Comparison of ENCODE assay signal across 9 mouse cellular contexts in the genomic region with DNA sequence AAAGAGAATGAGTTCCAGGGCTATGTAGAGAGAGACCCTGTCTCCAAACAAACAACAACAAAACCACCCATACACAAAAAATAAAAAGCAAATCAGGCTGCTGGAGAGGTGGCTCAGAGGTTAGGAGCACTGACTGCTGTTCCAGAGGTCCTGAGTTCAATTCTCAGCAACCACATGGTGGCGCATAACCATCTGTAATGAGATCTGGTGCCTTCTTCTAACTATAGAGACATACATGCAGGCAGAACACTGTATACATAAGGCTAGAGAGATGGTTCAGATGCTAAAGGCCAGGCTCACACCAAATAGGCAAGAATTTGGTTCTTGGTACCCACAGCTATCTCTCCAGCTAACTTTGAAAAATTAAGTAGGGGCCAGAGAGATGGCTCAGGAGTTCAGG. TPM values are rescaled to one million over a fixed set of nuclear protein-coding genes. Genes with fewer than 3 reads are reported as not detected.
A peak's percentile ranks its signal among the peaks of the same experiment; 100 is the strongest.
DNase-seq lines count a peak whose midpoint lies in the region; ATAC-seq and TF ChIP-seq lines count a peak whose summit lies in the region.
"Had no signal": no experiment of that assay in that cellular context is flagged by ENCODE, and none has a peak within 500 bp of the region (broad histone marks: within the 10 kb centered on the region; RNA-seq: fewer than 3 reads in every experiment).

No protein-coding gene starts in this region.

- 17% methylated on average over 1 of the region's 1 CpGs for WGBS in intestine, postnatal 0 days
- WGBS in intestine, embryonic 16.5 days: 19% methylated on average over 1 of the region's 1 CpGs
- WGBS in bone marrow, adult 2 months: 30% methylated on average over 1 of the region's 1 CpGs
- WGBS in embryonic facial prominence, embryonic 10.5 days: 18% methylated on average over 1 of the region's 1 CpGs
- WGBS in forebrain, embryonic 15.5 days: 16% methylated on average over 1 of the region's 1 CpGs

- H3K27ac ChIP-seq in intestine, postnatal 0 days (ENCODE audit: low read depth, low read length): no peak overlapping the region
- H3K27ac ChIP-seq in intestine, embryonic 16.5 days (ENCODE audit: low read length): no peak overlapping the region
- no peak overlapping the region for H3K27ac ChIP-seq in bone marrow, adult 2 months (ENCODE audit: control insufficient read depth, insufficient read depth, low read depth, low read length, poor library complexity)
- H3K27ac ChIP-seq in embryonic facial prominence, embryonic 10.5 days (replicated peaks): no peak overlapping the region
- no peak overlapping the region for H3K27ac ChIP-seq in forebrain, embryonic 15.5 days (replicated peaks)

- H3K4me2 ChIP-seq in intestine, postnatal 0 days (replicated peaks; ENCODE audit: low read depth): no peak overlapping the region
- no peak overlapping the region for H3K4me2 ChIP-seq in intestine, embryonic 16.5 days (ENCODE audit: low read depth, low read length)
- no peak overlapping the region for H3K4me2 ChIP-seq in forebrain, embryonic 15.5 days (replicated peaks)

- peak; percentile 69 for TF ChIP-seq CTCF in intestine, postnatal 0 days (IDR thresholded peaks at IDR 0.05; ENCODE audit: low read depth)
- peak; percentile 33; the same call in 1 of the 2 replicates for TF ChIP-seq CTCF in bone marrow, adult 2 months (IDR thresholded peaks at IDR 0.05; ENCODE audit: control insufficient read depth, insufficient read depth, low read length)

- H3K4me1 ChIP-seq in intestine, postnatal 0 days (replicated peaks; ENCODE audit: control insufficient read depth, insufficient read depth, low read length): no peaks in the 10 kb centered on the region
- H3K4me1 ChIP-seq in intestine, embryonic 16.5 days (ENCODE audit: control insufficient read depth, insufficient read depth, low read length): no peaks in the 10 kb centered on the region
- no peaks in the 10 kb centered on the region for H3K4me1 ChIP-seq in bone marrow, adult 2 months (ENCODE audit: control insufficient read depth, insufficient read depth, low read length)
- H3K4me1 ChIP-seq in embryonic facial prominence, embryonic 10.5 days: peaks cover 9% of the 10 kb centered on the region
- no peaks in the 10 kb centered on the region for H3K4me1 ChIP-seq in forebrain, embryonic 15.5 days

- H3K27me3 ChIP-seq in intestine, postnatal 0 days (replicated peaks; ENCODE audit: control insufficient read depth, insufficient read depth, low read length): no peaks in the 10 kb centered on the region
- no peaks in the 10 kb centered on the region for H3K27me3 ChIP-seq in intestine, embryonic 16.5 days (replicated peaks; ENCODE audit: control insufficient read depth, insufficient read depth, low read length)
- no peaks in the 10 kb centered on the region for H3K27me3 ChIP-seq in embryonic facial prominence, embryonic 10.5 days (replicated peaks; ENCODE audit: low read depth, poor library complexity, severe bottlenecking)
- no peaks in the 10 kb centered on the region for H3K27me3 ChIP-seq in forebrain, embryonic 15.5 days

- peak; percentile 59 for DNase-seq in CD4-positive helper T cell, adult 2 months (ENCODE audit: low read depth, low spot score)
- DNase-seq in retina, postnatal 1 day: peak; percentile 29
- no peak for DNase-seq in ovary, postnatal 10 days (ENCODE audit: low spot score)
- no peak for DNase-seq in embryonic facial prominence, embryonic 10.5 days (ENCODE audit: low spot score)
- DNase-seq: kidney, adult 11 months had no signal

- no peak overlapping the region for H3K4me3 ChIP-seq in intestine, postnatal 0 days (ENCODE audit: low read depth, low read length)
- H3K4me3 ChIP-seq in intestine, embryonic 16.5 days (ENCODE audit: low read length): no peak overlapping the region
- H3K4me3 ChIP-seq in bone marrow, adult 2 months (replicated peaks; ENCODE audit: control insufficient read depth, low read depth, low read length): no peak overlapping the region
- H3K4me3 ChIP-seq in embryonic facial prominence, embryonic 10.5 days: no peak overlapping the region
- H3K4me3 ChIP-seq in forebrain, embryonic 15.5 days: no peak overlapping the region

- no peak for TF ChIP-seq POLR2A in bone marrow, adult 2 months (IDR thresholded peaks at IDR 0.05; ENCODE audit: borderline replicate concordance, control insufficient read depth, low read depth, low read length)

- no peaks in the 10 kb centered on the region for H3K36me3 ChIP-seq in intestine, postnatal 0 days (ENCODE audit: control insufficient read depth, insufficient read depth)
- H3K36me3 ChIP-seq in intestine, embryonic 16.5 days (ENCODE audit: control insufficient read depth, insufficient read depth, low read length): no peaks in the 10 kb centered on the region
- no peaks in the 10 kb centered on the region for H3K36me3 ChIP-seq in embryonic facial prominence, embryonic 10.5 days (replicated peaks)
- no peaks in the 10 kb centered on the region for H3K36me3 ChIP-seq in forebrain, embryonic 15.5 days

- no peak for ATAC-seq in intestine, postnatal 0 days
- no peak for ATAC-seq in intestine, embryonic 16.5 days
- no peak for ATAC-seq in forebrain, embryonic 15.5 days (replicated peaks)

- H3K9ac ChIP-seq in intestine, postnatal 0 days (ENCODE audit: low read depth, low read length): no peak overlapping the region
- H3K9ac ChIP-seq in intestine, embryonic 16.5 days (ENCODE audit: low read depth, low read length): no peak overlapping the region
- H3K9ac ChIP-seq in forebrain, embryonic 15.5 days (replicated peaks): no peak overlapping the region

- no peaks in the 10 kb centered on the region for H3K9me3 ChIP-seq in intestine, postnatal 0 days (ENCODE audit: control insufficient read depth)
- H3K9me3 ChIP-seq in intestine, embryonic 16.5 days (ENCODE audit: control insufficient read depth, low read length): no peaks in the 10 kb centered on the region
- no peaks in the 10 kb centered on the region for H3K9me3 ChIP-seq in embryonic facial prominence, embryonic 10.5 days
- no peaks in the 10 kb centered on the region for H3K9me3 ChIP-seq in forebrain, embryonic 15.5 days

RNA-seq across cellular contexts. Expression of a gene that starts 8.4 kb away (rescaled TPM):
- polyA plus RNA-seq in intestine, postnatal 0 days (2015; fragmentation: Nextera tagmentation; extraction: Ambion mirVana): 2.2 TPM in 2 replicates
- 1.6 and 1.7 TPM in 2 replicates for polyA plus RNA-seq in intestine, embryonic 16.5 days (2015; fragmentation: Nextera tagmentation; extraction: Ambion mirVana)
- 0.40 and 0.62 TPM in 2 replicates for polyA plus RNA-seq in bone marrow, adult 2 months (2011; ENCODE audit: insufficient read depth, insufficient read length, low replicate concordance, missing spikeins)
- 0.55 and 0.57 TPM in 2 replicates for polyA plus RNA-seq in embryonic facial prominence, embryonic 10.5 days (2016; fragmentation: Nextera tagmentation; extraction: Ambion mirVana)
- polyA plus RNA-seq in forebrain, embryonic 15.5 days (2015; fragmentation: Nextera tagmentation; extraction: Ambion mirVana): 0.53 and 0.60 TPM in 2 replicates

RNA-seq across cellular contexts. Expression of a gene that starts 12.3 kb away (rescaled TPM):
- polyA plus RNA-seq in intestine, postnatal 0 days (2015; fragmentation: Nextera tagmentation; extraction: Ambion mirVana): 170 and 180 TPM in 2 replicates
- polyA plus RNA-seq in intestine, embryonic 16.5 days (2015; fragmentation: Nextera tagmentation; extraction: Ambion mirVana): 158 and 170 TPM in 2 replicates
- polyA plus RNA-seq in bone marrow, adult 2 months (2011; ENCODE audit: insufficient read depth, insufficient read length, low replicate concordance, missing spikeins): 110 and 112 TPM in 2 replicates
- 218 and 220 TPM in 2 replicates for polyA plus RNA-seq in embryonic facial prominence, embryonic 10.5 days (2016; fragmentation: Nextera tagmentation; extraction: Ambion mirVana)
- polyA plus RNA-seq in forebrain, embryonic 15.5 days (2015; fragmentation: Nextera tagmentation; extraction: Ambion mirVana): 178 and 181 TPM in 2 replicates

RNA-seq across cellular contexts. Expression of a gene that starts 20.0 kb away (rescaled TPM):
- 9.4 and 10.9 TPM in 2 replicates for polyA plus RNA-seq in intestine, postnatal 0 days (2015; fragmentation: Nextera tagmentation; extraction: Ambion mirVana)
- polyA plus RNA-seq in intestine, embryonic 16.5 days (2015; fragmentation: Nextera tagmentation; extraction: Ambion mirVana): 13.3 and 14.3 TPM in 2 replicates
- polyA plus RNA-seq in bone marrow, adult 2 months (2011; ENCODE audit: insufficient read depth, insufficient read length, low replicate concordance, missing spikeins): 1.5 TPM in 1 of 2 replicates, not detected in the other
- polyA plus RNA-seq in embryonic facial prominence, embryonic 10.5 days (2016; fragmentation: Nextera tagmentation; extraction: Ambion mirVana): 29.3 and 32.0 TPM in 2 replicates
- 272 and 281 TPM in 2 replicates for polyA plus RNA-seq in forebrain, embryonic 15.5 days (2015; fragmentation: Nextera tagmentation; extraction: Ambion mirVana)

RNA-seq across cellular contexts. Expression of a gene that starts 21.7 kb away (rescaled TPM):
- 65.4 and 67.9 TPM in 2 replicates for polyA plus RNA-seq in intestine, postnatal 0 days (2015; fragmentation: Nextera tagmentation; extraction: Ambion mirVana)
- 60.7 and 61.2 TPM in 2 replicates for polyA plus RNA-seq in intestine, embryonic 16.5 days (2015; fragmentation: Nextera tagmentation; extraction: Ambion mirVana)
- 25.7 and 27.0 TPM in 2 replicates for polyA plus RNA-seq in bone marrow, adult 2 months (2011; ENCODE audit: insufficient read depth, insufficient read length, low replicate concordance, missing spikeins)
- polyA plus RNA-seq in embryonic facial prominence, embryonic 10.5 days (2016; fragmentation: Nextera tagmentation; extraction: Ambion mirVana): 59.0 and 62.0 TPM in 2 replicates
- polyA plus RNA-seq in forebrain, embryonic 15.5 days (2015; fragmentation: Nextera tagmentation; extraction: Ambion mirVana): 55.4 and 61.8 TPM in 2 replicates

RNA-seq across cellular contexts. Expression of a gene that starts 21.8 kb away (rescaled TPM):
- 43.2 and 47.2 TPM in 2 replicates for polyA plus RNA-seq in intestine, postnatal 0 days (2015; fragmentation: Nextera tagmentation; extraction: Ambion mirVana)
- polyA plus RNA-seq in intestine, embryonic 16.5 days (2015; fragmentation: Nextera tagmentation; extraction: Ambion mirVana): 48.5 and 49.7 TPM in 2 replicates
- polyA plus RNA-seq in bone marrow, adult 2 months (2011; ENCODE audit: insufficient read depth, insufficient read length, low replicate concordance, missing spikeins): 19.8 and 46.2 TPM in 2 replicates
- 41.4 and 44.6 TPM in 2 replicates for polyA plus RNA-seq in embryonic facial prominence, embryonic 10.5 days (2016; fragmentation: Nextera tagmentation; extraction: Ambion mirVana)
- 80.7 and 85.2 TPM in 2 replicates for polyA plus RNA-seq in forebrain, embryonic 15.5 days (2015; fragmentation: Nextera tagmentation; extraction: Ambion mirVana)

Comparison
In these comparisons a context has a peak if more than half of its experiments do, and no peak if none do; other contexts are left out.
1. DNase-seq: peak in CD4-positive helper T cell, adult 2 months (single experiment) and retina, postnatal 1 day (single experiment); none in ovary, postnatal 10 days (single experiment) and embryonic facial prominence, embryonic 10.5 days (single experiment).